In the genomic region with DNA sequence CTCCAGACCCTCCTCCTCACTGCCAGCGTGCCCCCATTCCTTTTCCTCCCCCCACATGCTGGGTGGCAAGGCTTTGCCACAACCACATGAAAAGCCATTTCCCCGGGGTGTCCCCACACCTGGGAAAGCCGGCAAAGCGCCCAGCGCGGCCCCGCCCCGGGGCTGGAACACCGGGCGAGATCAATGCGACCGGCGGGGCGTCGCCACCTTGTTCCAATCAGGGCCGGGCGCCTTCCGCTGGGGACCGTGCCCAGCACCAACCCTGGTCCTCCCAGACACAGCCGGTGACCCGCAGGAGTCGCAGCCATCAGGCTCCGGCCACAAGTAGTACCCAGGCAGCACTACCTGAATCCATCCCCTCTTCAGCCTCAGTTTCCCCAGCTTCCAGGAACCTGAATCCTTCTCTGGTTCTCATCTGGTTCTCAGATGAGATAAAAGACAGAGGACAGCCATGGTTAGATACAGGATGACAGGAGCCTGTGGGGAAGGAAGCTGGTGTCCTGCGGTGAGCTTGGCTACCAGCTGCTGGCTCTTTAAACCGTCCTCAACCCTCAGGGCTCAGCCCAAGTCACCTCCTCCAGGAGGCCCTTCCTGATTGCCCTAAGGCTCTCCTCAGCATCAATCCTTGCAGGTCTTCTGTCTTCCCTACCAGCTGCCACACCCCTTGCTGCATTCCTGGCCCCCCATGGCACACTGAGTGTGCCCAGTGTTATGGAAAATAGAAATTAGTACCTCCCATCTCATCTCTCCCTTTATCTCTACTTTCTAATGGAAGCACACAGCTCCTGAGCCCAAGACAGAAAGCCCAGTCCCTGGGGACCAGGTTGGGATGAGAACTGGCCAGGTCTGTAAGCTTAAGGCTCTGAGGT, we compare ENCODE assay signal across 12 mouse cellular contexts. TPM values are rescaled to one million over a fixed set of nuclear protein-coding genes. Genes with fewer than 3 reads are reported as not detected.
DNase-seq lines count a peak whose midpoint lies in the region; ATAC-seq and TF ChIP-seq lines count a peak whose summit lies in the region.
"Had no signal": no experiment of that assay in that cellular context is flagged by ENCODE, and none has a peak within 500 bp of the region (broad histone marks: within the 10 kb centered on the region; RNA-seq: fewer than 3 reads in every experiment).

No protein-coding gene starts in this region.

- WGBS in hindbrain, embryonic 10.5 days, result 1% methylated on average over 25 of the region's 25 CpGs
- 1% methylated on average over 25 of the region's 25 CpGs for WGBS in hindbrain, postnatal 0 days
- WGBS in neural tube, embryonic 13.5 days, result 1% methylated on average over 25 of the region's 25 CpGs
- WGBS in intestine, embryonic 16.5 days, result 1% methylated on average over 25 of the region's 25 CpGs
- WGBS in stomach, postnatal 0 days, result 2% methylated on average over 25 of the region's 25 CpGs
- 1% methylated on average over 25 of the region's 25 CpGs for WGBS in thymus, adult 2 months

- ATAC-seq in hindbrain, postnatal 0 days, result no peak
- ATAC-seq in neural tube, embryonic 13.5 days (ENCODE audit: low read depth), result no peak
- peak; percentile 61 for ATAC-seq in intestine, embryonic 16.5 days
- peak; percentile 83 for ATAC-seq in stomach, postnatal 0 days (ENCODE audit: low FRiP score, low TSS enrichment)

- peaks cover 33% of the 10 kb centered on the region for H3K4me1 ChIP-seq in hindbrain, embryonic 10.5 days (replicated peaks)
- no peaks in the 10 kb centered on the region for H3K4me1 ChIP-seq in hindbrain, postnatal 0 days (ENCODE audit: insufficient read depth, low read length)
- peaks cover 15% of the 10 kb centered on the region for H3K4me1 ChIP-seq in neural tube, embryonic 13.5 days (replicated peaks)
- peaks cover 12% of the 10 kb centered on the region for H3K4me1 ChIP-seq in intestine, embryonic 16.5 days (ENCODE audit: control insufficient read depth, insufficient read depth, low read length)
- no peaks in the 10 kb centered on the region for H3K4me1 ChIP-seq in stomach, postnatal 0 days (replicated peaks; ENCODE audit: control insufficient read depth, insufficient read depth)
- peaks cover 25% of the 10 kb centered on the region for H3K4me1 ChIP-seq in thymus, adult 2 months (replicated peaks; ENCODE audit: control insufficient read depth, insufficient read depth, low read length)

- H3K4me2 ChIP-seq in hindbrain, postnatal 0 days (ENCODE audit: low read depth, low read length), result no peak overlapping the region
- H3K4me2 ChIP-seq in neural tube, embryonic 13.5 days, result 0 out of 2 replicates have a peak overlapping the region, but pooled peaks have one; percentile 16
- peak overlapping the region; percentile 21; the same call in 1 of the 2 replicates for H3K4me2 ChIP-seq in intestine, embryonic 16.5 days (ENCODE audit: low read depth, low read length)
- 0 out of 2 replicates have a peak overlapping the region, but pooled peaks have one; percentile 8 for H3K4me2 ChIP-seq in stomach, postnatal 0 days (replicated peaks; ENCODE audit: low read depth)

- H3K4me3 ChIP-seq in hindbrain, embryonic 10.5 days, result peak overlapping the region; percentile 29; the same call in 1 of the 2 replicates
- no peak overlapping the region for H3K4me3 ChIP-seq in hindbrain, postnatal 0 days (ENCODE audit: low read length)
- H3K4me3 ChIP-seq in neural tube, embryonic 13.5 days, result no peak overlapping the region
- H3K4me3 ChIP-seq in intestine, embryonic 16.5 days (ENCODE audit: low read length), result no peak overlapping the region; the same call in 1 of the 2 replicates
- no peak overlapping the region for H3K4me3 ChIP-seq in stomach, postnatal 0 days (ENCODE audit: low read depth, low read length)
- H3K4me3 ChIP-seq in gastrocnemius, adult 2 months, result no peak overlapping the region
- H3K4me3 ChIP-seq in thymus, adult 2 months (ENCODE audit: control insufficient read depth, insufficient read depth, low read length), result no peak overlapping the region

- H3K27ac ChIP-seq in hindbrain, embryonic 10.5 days, result no peak overlapping the region
- no peak overlapping the region for H3K27ac ChIP-seq in hindbrain, postnatal 0 days
- no peak overlapping the region for H3K27ac ChIP-seq in neural tube, embryonic 13.5 days (replicated peaks)
- no peak overlapping the region for H3K27ac ChIP-seq in intestine, embryonic 16.5 days (ENCODE audit: low read length)
- no peak overlapping the region for H3K27ac ChIP-seq in stomach, postnatal 0 days (replicated peaks)
- no peak overlapping the region for H3K27ac ChIP-seq in gastrocnemius, adult 2 months
- no peak overlapping the region for H3K27ac ChIP-seq in thymus, adult 2 months (ENCODE audit: control insufficient read depth, insufficient read depth, low read length)

- no peak for TF ChIP-seq EP300 in stomach, postnatal 0 days (optimal IDR thresholded peaks at IDR 0.05)

- no peak for DNase-seq in hindbrain, embryonic 10.5 days (ENCODE audit: low spot score)
- DNase-seq in hindbrain, postnatal 0 days (ENCODE audit: low spot score), result no peak
- DNase-seq in neural tube, embryonic 10.5 days (ENCODE audit: extremely low spot score, low spot score), result no peak
- DNase-seq in stomach, postnatal 0 days (ENCODE audit: low spot score), result peak; percentile 90
- DNase-seq in gastrocnemius, adult 2 months, result no peak
- no peak for DNase-seq in thymus, adult 2 months
- DNase-seq: cerebellum, postnatal 25 days; gastrocnemius, postnatal 36 days; kidney, adult 8-10 months; retina, postnatal 1 day had no signal

- no peak for TF ChIP-seq CTCF in hindbrain, postnatal 0 days (IDR thresholded peaks at IDR 0.05; ENCODE audit: low read depth)
- TF ChIP-seq CTCF in stomach, postnatal 0 days (IDR thresholded peaks at IDR 0.05; ENCODE audit: low read depth), result no peak
- no peak for TF ChIP-seq CTCF in gastrocnemius, adult 2 months (IDR thresholded peaks at IDR 0.05)
- no peak for TF ChIP-seq CTCF in thymus, adult 2 months (IDR thresholded peaks at IDR 0.05; ENCODE audit: borderline replicate concordance, control insufficient read depth, extremely low read depth, insufficient read depth, low read length, poor library complexity)

- intact Hi-C loops in gastrocnemius, adult 2 months (cut with DNase I), result no loop called here

- no peak overlapping the region for H3K9ac ChIP-seq in hindbrain, postnatal 0 days (replicated peaks; ENCODE audit: low read length)
- H3K9ac ChIP-seq in neural tube, embryonic 13.5 days, result no peak overlapping the region
- H3K9ac ChIP-seq in intestine, embryonic 16.5 days (ENCODE audit: low read depth, low read length), result no peak overlapping the region
- H3K9ac ChIP-seq in stomach, postnatal 0 days (ENCODE audit: low read length), result no peak overlapping the region

- no peaks in the 10 kb centered on the region for H3K9me3 ChIP-seq in hindbrain, embryonic 10.5 days
- H3K9me3 ChIP-seq in hindbrain, postnatal 0 days (ENCODE audit: low read length), result no peaks in the 10 kb centered on the region
- H3K9me3 ChIP-seq in neural tube, embryonic 13.5 days, result no peaks in the 10 kb centered on the region
- H3K9me3 ChIP-seq in intestine, embryonic 16.5 days (ENCODE audit: control insufficient read depth, low read length), result no peaks in the 10 kb centered on the region
- no peaks in the 10 kb centered on the region for H3K9me3 ChIP-seq in stomach, postnatal 0 days (ENCODE audit: control insufficient read depth, low read length)

- no peaks in the 10 kb centered on the region for H3K36me3 ChIP-seq in hindbrain, embryonic 10.5 days
- H3K36me3 ChIP-seq in hindbrain, postnatal 0 days (ENCODE audit: insufficient read depth, low read length), result no peaks in the 10 kb centered on the region
- no peaks in the 10 kb centered on the region for H3K36me3 ChIP-seq in neural tube, embryonic 13.5 days
- H3K36me3 ChIP-seq in intestine, embryonic 16.5 days (ENCODE audit: control insufficient read depth, insufficient read depth, low read length), result no peaks in the 10 kb centered on the region
- no peaks in the 10 kb centered on the region for H3K36me3 ChIP-seq in stomach, postnatal 0 days (ENCODE audit: control insufficient read depth, insufficient read depth, low read length)
- H3K36me3 ChIP-seq in thymus, adult 2 months (ENCODE audit: control insufficient read depth, insufficient read depth, low read length), result no peaks in the 10 kb centered on the region

- TF ChIP-seq POLR2A in thymus, adult 2 months (IDR thresholded peaks at IDR 0.05; ENCODE audit: control insufficient read depth, extremely low read depth, insufficient read depth, low read length, poor library complexity), result no peak

- peaks cover 100% of the 10 kb centered on the region for H3K27me3 ChIP-seq in hindbrain, embryonic 10.5 days (ENCODE audit: insufficient read depth, poor library complexity, severe bottlenecking)
- peaks cover 51% of the 10 kb centered on the region for H3K27me3 ChIP-seq in hindbrain, postnatal 0 days (ENCODE audit: insufficient read depth, low read length)
- peaks cover 82% of the 10 kb centered on the region for H3K27me3 ChIP-seq in neural tube, embryonic 13.5 days
- peaks cover 38% of the 10 kb centered on the region for H3K27me3 ChIP-seq in intestine, embryonic 16.5 days (replicated peaks; ENCODE audit: control insufficient read depth, insufficient read depth, low read length)
- peaks cover 13% of the 10 kb centered on the region for H3K27me3 ChIP-seq in stomach, postnatal 0 days (ENCODE audit: control insufficient read depth, insufficient read depth, low read length)
- peaks cover 15% of the 10 kb centered on the region for H3K27me3 ChIP-seq in thymus, adult 2 months (ENCODE audit: control insufficient read depth, insufficient read depth, low read length)

RNA-seq across cellular contexts. Expression of a gene that starts 20.4 kb away (rescaled TPM):
- polyA plus RNA-seq in hindbrain, embryonic 10.5 days (2016; fragmentation: Nextera tagmentation; extraction: Ambion mirVana), result 0.07 and 0.09 TPM in 2 replicates
- not detected in 2 replicates for total RNA-seq in hindbrain, postnatal 0 days (2014; rRNA removed)
- not detected in 2 replicates for polyA plus RNA-seq in hindbrain, postnatal 0 days (2015; fragmentation: Nextera tagmentation; extraction: Ambion mirVana)
- 1.7 and 1.9 TPM in 2 replicates for polyA plus RNA-seq in neural tube, embryonic 13.5 days (2015; fragmentation: Nextera tagmentation; extraction: Ambion mirVana)
- 0.31 and 0.33 TPM in 2 replicates for polyA plus RNA-seq in intestine, embryonic 16.5 days (2015; fragmentation: Nextera tagmentation; extraction: Ambion mirVana)
- 0.13 and 0.25 TPM in 2 replicates for polyA plus RNA-seq in stomach, postnatal 0 days (2015; fragmentation: Nextera tagmentation; extraction: Ambion mirVana)
- under 1 TPM in 1 of 2 experiments, not detected in 1; 0.17 TPM for total RNA-seq in gastrocnemius, adult 2 months (2021)
- polyA plus RNA-seq in thymus, adult 2 months (2012; rRNA removed), result 24.6 and 34.2 TPM in 2 replicates

Comparison
In these comparisons a context has a peak if more than half of its experiments do, and no peak if none do; other contexts are left out.
1. ATAC-seq: peak in intestine, embryonic 16.5 days (single experiment) and stomach, postnatal 0 days (single experiment); none in hindbrain, postnatal 0 days (single experiment) and neural tube, embryonic 13.5 days (single experiment).